Mouse (Mus musculus) C2C12 (cell line): ENCODE data around the gene Gm10337. TPM values are rescaled to one million over a fixed set of nuclear protein-coding genes. Genes with fewer than 3 reads are reported as not detected.

Source experiments
- H3K27me3 ChIP-seq: one replicate; pipeline ENCODE4 v1.6.1; 2011; ENCODE audit not compliant: control insufficient read depth, insufficient read depth, insufficient read length
- H3K36me3 ChIP-seq: one replicate; pipeline ENCODE4 v1.6.1; 2011; ENCODE audit not compliant: control insufficient read depth, insufficient read depth
- H3K4me3 ChIP-seq: one replicate; pipeline ENCODE4 v1.5.1; 2011; ENCODE audit warnings: mild to moderate bottlenecking, control low read depth; ENCODE audit not compliant: poor library complexity, insufficient read depth, severe bottlenecking
- H3K79me2 ChIP-seq: one replicate; pipeline ENCODE4 v1.6.1; 2011; ENCODE audit not compliant: control insufficient read depth, insufficient read depth
- H3K79me3 ChIP-seq: one replicate; pipeline ENCODE4 v1.6.1; 2011; ENCODE audit warnings: low read depth, control low read depth
- H3ac ChIP-seq: one replicate; pipeline ENCODE3; 2011; ENCODE audit warnings: low read depth; ENCODE audit not compliant: control insufficient read depth, insufficient read length
- CEBPB ChIP-seq: IDR thresholded peaks from one replicate; pipeline ENCODE4 v1.6.1; 2011; ENCODE audit warnings: low read depth, mild to moderate bottlenecking, control low read depth, moderate library complexity
- CTCF ChIP-seq: IDR thresholded peaks from one replicate; pipeline ENCODE4 v1.5.1; 2011; ENCODE audit not compliant: control insufficient read depth, insufficient read depth, insufficient read length
- FOSL1 ChIP-seq: IDR thresholded peaks from one replicate; pipeline ENCODE4 v1.8.0; 2011; ENCODE audit warnings: mild to moderate bottlenecking, low read length; ENCODE audit not compliant: poor library complexity, insufficient read depth, severe bottlenecking
- MAX ChIP-seq: IDR thresholded peaks from one replicate; pipeline ENCODE4 v1.6.1; 2011; ENCODE audit warnings: mild to moderate bottlenecking, control low read depth
- MYOD1 ChIP-seq: IDR thresholded peaks from one replicate; pipeline ENCODE4 v1.6.1; 2011; ENCODE audit warnings: low read depth; ENCODE audit not compliant: control insufficient read depth, insufficient read length
- MYOG ChIP-seq: IDR thresholded peaks from one replicate; pipeline ENCODE4 v1.6.1; 2011; ENCODE audit not compliant: control insufficient read depth, insufficient read length; ENCODE audit errors: extremely low read depth
- USF1 ChIP-seq: IDR thresholded peaks from one replicate; pipeline ENCODE4 v1.6.1; 2011; ENCODE audit warnings: low read depth, mild to moderate bottlenecking, control low read depth, moderate library complexity
- polyA plus RNA-seq: library from polyadenylated mRNA; unstranded; fragments of >200 nt; fragmentation: generic; extraction: Trizol; gene quantifications from one replicate; pipeline ENCODE4 v1.2.1, GENCODE M21; 2012; ENCODE audit warnings: missing spikeins

The Gm10337 gene
- polyA plus RNA-seq, 1 experiment: not detected

DNA sequence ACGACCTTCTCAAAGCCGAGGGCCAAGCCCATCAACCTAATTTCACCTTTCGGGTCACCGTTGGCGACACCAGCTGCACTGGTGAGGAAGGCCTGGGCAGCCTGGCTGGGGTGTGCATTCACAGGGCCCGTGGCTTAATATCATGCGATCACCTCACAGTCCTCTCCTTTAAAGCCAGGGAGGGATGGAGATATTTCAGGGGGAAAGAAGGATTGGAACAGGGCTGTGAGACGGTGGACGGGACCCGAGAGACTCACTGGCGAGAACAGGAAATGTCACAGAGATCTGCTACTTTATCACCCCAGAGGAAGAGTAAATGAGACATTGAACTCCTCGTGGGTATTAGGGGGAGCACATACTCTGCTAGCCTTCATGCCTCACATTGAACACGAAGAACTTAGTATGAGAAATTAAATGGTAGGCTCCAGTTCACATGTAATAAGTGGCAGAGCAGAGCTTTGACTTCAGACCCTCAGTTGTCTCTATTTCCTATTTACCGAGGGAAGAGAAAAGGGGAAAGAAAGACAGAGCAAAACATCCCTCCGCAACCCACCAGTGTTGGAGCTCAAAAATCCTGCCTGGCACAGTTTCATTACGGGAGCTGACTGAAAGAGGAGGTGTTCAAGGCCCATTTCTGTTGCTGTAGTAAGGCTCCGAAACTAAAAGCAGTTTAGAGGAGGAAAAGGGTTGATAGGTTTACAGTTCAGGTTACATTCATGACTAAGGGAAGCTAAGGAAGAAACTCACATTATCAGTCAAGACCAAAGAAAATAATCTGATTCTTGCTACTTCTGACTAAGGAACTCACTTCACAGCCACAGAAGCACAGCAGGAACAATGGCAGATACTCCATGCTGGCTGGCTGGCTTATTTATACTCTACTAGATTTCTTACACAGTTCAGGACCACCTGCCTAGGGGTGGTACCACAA, 16.0 kb downstream of the Gm10337 start:
- H3K4me3 ChIP-seq: peak overlapping the region; percentile 68
- H3ac ChIP-seq: peak overlapping the region; percentile 79
- H3K36me3 ChIP-seq: peaks cover 48% of the 10 kb centered on the region
- H3K79me3 ChIP-seq: peaks cover 36% of the 10 kb centered on the region
- H3K27me3 ChIP-seq: no peaks in the 10 kb centered on the region
- H3K79me2 ChIP-seq: peaks cover 55% of the 10 kb centered on the region
- no peak for TF ChIP-seq USF1
- TF ChIP-seq MYOG: no peak
- TF ChIP-seq FOSL1: no peak
- no peak for TF ChIP-seq CEBPB
- no peak for TF ChIP-seq MYOD1
- TF ChIP-seq MAX: no peak
- TF ChIP-seq CTCF: no peak

DNA sequence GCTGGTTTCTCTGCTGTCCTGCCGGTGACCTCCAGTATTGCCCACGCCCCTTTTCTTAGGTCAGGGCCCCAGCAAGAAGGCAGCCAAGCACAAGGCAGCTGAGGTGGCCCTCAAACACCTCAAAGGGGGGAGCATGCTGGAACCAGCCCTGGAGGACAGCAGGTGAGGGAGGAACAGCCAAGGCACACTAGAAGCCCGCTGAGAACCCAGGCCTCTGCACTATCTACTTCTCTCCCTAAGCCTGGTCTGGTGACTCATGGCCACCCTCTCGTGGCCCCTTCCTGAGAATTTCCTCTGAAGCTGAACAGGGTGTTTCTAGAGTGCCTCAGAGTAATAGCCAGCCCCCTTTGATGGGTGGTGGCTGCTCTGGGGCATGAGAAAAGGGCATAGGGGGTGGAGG, 16.9 kb downstream of the Gm10337 start:
- Histone ChIP-seq H3K79me3 (peaks cover 29% of the 10 kb centered on the region), H3K27me3 (no peaks in the 10 kb centered on the region), H3K4me3 (no peak overlapping the region), H3K36me3 (peaks cover 55% of the 10 kb centered on the region), H3ac (no peak overlapping the region), H3K79me2 (peaks cover 45% of the 10 kb centered on the region)
- TF ChIP-seq CTCF: no peak
- no peak for TF ChIP-seq MAX

DNA sequence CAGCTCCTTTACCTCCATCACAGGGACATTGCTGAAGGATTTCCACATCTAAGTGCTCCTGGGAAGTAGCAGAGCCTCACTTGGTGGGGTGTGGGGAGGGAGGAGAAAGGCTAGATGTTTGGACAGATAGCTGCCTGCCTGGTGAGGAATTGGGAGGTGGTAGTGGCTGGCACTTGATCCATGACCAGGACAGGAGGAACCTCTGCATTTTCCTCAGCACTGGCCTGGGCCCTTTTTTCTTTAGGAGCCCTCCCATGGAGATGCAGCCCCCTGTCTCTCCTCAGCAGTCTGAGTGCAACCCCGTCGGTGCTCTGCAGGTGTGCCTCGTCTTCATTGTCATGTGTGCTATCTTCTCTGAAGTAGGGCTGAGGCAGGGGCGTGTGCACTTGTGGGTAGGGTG, 18.0 kb downstream of the Gm10337 start:
- H3K27me3 ChIP-seq: no peaks in the 10 kb centered on the region
- peaks cover 22% of the 10 kb centered on the region for H3K79me3 ChIP-seq
- H3ac ChIP-seq: no peak overlapping the region
- H3K4me3 ChIP-seq: no peak overlapping the region
- H3K79me2 ChIP-seq: peaks cover 35% of the 10 kb centered on the region
- H3K36me3 ChIP-seq: peaks cover 65% of the 10 kb centered on the region
- no peak for TF ChIP-seq MYOD1
- no peak for TF ChIP-seq USF1
- TF ChIP-seq CTCF: no peak
- TF ChIP-seq CEBPB: no peak
- no peak for TF ChIP-seq FOSL1
- TF ChIP-seq MYOG: no peak
- TF ChIP-seq MAX: no peak

GRCm38 (mm10) chr15:102524892-102525485, 21.5 kb downstream of the Gm10337 start, which contains the start of gene Npff:
Gene Npff, minus strand, starts transcription at chr15:102524942.
- Histone ChIP-seq H3K36me3 (peaks cover 91% of the 10 kb centered on the region), H3K27me3 (no peaks in the 10 kb centered on the region), H3K4me3 (no peak within 1 kb of the TSS), H3K79me3 (peaks cover 8% of the 10 kb centered on the region), H3K79me2 (peaks cover 17% of the 10 kb centered on the region), H3ac (no peak within 1 kb of the TSS)
- TF ChIP-seq MAX: no peak
- peak; percentile 88 for TF ChIP-seq CTCF

DNA sequence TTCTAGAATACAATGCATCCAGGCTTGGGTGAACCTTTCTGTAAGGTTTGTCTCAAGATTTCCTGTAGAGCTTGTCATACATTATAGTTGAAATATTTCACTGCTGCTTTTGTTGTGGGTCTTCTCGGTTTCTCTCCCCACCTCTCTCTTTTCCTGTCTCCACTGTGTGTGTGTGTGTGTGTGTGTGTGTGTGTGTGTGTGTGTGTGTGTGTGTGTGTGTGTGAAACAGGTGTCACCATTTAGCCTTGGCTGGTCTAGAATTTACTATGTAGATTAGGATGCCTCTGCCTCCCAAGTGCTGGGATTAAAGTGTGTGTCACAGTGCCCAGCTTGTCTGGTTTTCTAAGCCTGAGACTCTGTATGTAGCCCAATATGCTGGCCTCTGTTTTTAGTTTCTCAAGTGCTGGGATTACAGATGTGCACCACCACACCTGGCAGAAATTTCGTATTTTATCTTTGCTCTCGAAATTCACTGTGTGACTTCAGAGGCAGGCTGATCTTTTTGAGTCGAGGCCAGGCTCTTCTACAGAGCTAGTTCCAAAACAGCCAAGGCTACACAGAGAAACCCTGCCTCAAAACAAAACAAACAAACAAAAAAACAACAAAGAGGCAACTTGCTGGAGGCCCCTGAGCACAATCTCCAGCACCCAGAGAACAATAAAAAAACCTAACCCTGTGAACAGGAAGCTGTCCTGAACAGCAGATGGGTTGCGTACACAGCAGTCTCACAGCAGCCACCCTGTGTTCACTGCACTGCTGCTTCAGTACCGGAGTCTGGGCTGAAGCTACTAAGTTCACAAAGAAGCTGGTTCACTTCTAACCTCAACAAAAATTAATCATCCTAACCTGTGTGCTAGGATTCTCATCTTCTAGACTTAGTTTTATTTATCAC, 22.8 kb downstream of the Gm10337 start:
- Histone ChIP-seq H3K4me3 (no peak overlapping the region), H3ac (no peak overlapping the region), H3K79me3 (no peaks in the 10 kb centered on the region), H3K27me3 (no peaks in the 10 kb centered on the region), H3K36me3 (peaks cover 90% of the 10 kb centered on the region), H3K79me2 (peaks cover 3% of the 10 kb centered on the region)
- no peak for TF ChIP-seq CTCF
- TF ChIP-seq MAX: no peak
- no peak for TF ChIP-seq MYOG
- no peak for TF ChIP-seq CEBPB
- no peak for TF ChIP-seq MYOD1
- TF ChIP-seq FOSL1: no peak
- TF ChIP-seq USF1: no peak
